Mouse (Mus musculus): Measurements from ENCODE around the gene Tanc2. TPM values are rescaled to one million over a fixed set of nuclear protein-coding genes. Genes with fewer than 3 reads are reported as not detected.

The Tanc2 gene
- polyA plus RNA-seq, 1 experiment = 1.6 TPM

GRCm38 (mm10) chr11:105944770-105945672, 355.2 kb downstream of the Tanc2 start:
- 29% methylated on average over 16 of the region's 16 CpGs for WGBS
- no peak for DNase-seq (ENCODE audit: low read depth, low spot score)

GRCm38 (mm10) chr11:105946694-105947154, 356.9 kb downstream of the Tanc2 start:
- no peak for DNase-seq (ENCODE audit: low read depth, low spot score)
- WGBS = 21% methylated on average over 11 of the region's 11 CpGs

DNA sequence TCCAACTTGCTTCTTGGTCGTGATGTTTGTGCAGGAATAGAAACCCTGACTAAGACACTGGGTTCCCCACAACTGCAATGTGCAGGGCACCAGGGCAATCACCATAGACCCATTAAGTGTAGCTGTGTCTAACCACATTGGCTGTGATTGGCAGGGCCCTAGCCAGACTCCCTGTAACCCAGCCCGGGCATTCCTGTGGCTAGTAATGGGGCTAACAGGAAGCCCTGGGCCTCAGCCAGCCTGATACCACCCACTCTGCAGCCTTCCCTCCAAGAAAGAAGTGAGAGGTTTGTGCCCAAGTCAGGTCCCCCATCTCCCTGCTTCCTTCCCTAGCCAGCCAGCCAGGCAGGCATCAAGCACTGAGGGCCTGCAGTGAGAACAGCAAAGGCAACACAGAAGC, 358.5 kb downstream of the Tanc2 start:
- WGBS = 52% methylated on average over 2 of the region's 2 CpGs
- no peak for DNase-seq (ENCODE audit: low read depth, low spot score)

GRCm38 (mm10) chr11:105950519-105950918, 360.7 kb downstream of the Tanc2 start:
- no peak for DNase-seq (ENCODE audit: low read depth, low spot score)
- 51% methylated on average over 4 of the region's 4 CpGs for WGBS

- WGBS = 74% methylated on average over 3 of the region's 3 CpGs
- DNase-seq (ENCODE audit: low read depth, low spot score) = no peak
Observed at GRCm38 (mm10) chr11:105951601-105952044, 361.8 kb downstream of the Tanc2 start.

- WGBS = 88% methylated on average over 9 of the region's 9 CpGs
- no peak for DNase-seq (ENCODE audit: low read depth, low spot score)
Observed at GRCm38 (mm10) chr11:105952111-105952510, 362.3 kb downstream of the Tanc2 start.

GRCm38 (mm10) chr11:105952911-105953386, 363.2 kb downstream of the Tanc2 start, which contains the start of gene Cyb561:
Cyb561 (minus strand) TSS chr11:105953336.
- DNase-seq (ENCODE audit: low read depth, low spot score) = no peak
- WGBS = 75% methylated on average over 12 of the region's 12 CpGs

GRCm38 (mm10) chr11:105953402-105953801, 363.6 kb downstream of the Tanc2 start:
- WGBS = 23% methylated on average over 6 of the region's 6 CpGs
- no peak for DNase-seq (ENCODE audit: low read depth, low spot score)

DNA sequence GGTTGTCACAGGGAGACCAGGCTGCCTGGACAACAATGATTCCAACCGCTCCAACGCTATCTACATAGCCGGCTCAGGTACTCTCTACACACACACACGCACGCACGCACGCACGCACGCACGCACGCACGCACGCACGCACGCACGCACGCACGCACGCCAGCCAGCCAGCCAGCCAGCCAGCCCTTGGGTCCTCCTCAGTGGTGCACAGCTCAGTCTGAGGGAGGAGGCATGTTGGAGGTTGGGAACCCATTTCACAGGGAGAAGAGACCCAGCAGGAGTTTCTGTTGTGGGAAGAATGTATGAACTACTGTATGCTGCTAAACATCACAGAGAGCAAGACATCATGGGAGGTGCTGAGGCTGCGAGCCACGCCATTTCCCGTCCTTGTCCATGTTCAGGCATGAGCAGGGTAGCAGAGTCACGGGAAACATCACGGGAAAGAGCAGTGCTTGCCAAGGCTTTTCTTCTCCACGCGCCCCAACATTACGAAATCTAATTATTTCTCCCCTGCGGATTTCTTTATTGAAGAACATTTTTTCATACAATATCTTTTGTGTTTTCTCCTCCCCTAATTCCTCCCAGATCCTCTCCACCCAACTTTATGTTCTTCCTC, 366.1 kb downstream of the Tanc2 start:
- WGBS = 87% methylated on average over 28 of the region's 28 CpGs

DNA sequence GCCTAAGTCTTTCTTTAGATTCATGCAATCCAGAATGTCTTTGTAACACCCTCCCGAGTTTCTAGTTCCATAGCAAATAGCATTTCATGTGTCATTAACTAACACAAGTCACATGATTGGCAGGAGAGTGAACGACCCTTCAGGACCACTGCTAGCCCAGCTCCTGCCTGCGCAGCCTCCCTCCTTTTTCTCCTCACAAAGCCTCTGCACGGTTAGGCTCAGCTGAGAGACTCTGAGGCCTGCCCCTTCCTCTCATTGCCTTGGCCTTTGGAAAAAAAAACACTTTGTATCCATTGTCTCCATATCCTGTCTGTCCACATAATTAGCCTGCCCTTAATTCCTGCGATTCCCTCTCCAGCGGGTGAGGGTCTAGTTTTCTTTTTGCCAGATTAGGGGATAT, 367.7 kb downstream of the Tanc2 start:
- DNase-seq (ENCODE audit: low read depth, low spot score) = no peak
- WGBS = 65% methylated on average over 6 of the region's 6 CpGs

More for the DNA sequence above, 366.1 kb downstream of the Tanc2 start:
- DNase-seq (ENCODE audit: low read depth, low spot score) = no peak

DNA sequence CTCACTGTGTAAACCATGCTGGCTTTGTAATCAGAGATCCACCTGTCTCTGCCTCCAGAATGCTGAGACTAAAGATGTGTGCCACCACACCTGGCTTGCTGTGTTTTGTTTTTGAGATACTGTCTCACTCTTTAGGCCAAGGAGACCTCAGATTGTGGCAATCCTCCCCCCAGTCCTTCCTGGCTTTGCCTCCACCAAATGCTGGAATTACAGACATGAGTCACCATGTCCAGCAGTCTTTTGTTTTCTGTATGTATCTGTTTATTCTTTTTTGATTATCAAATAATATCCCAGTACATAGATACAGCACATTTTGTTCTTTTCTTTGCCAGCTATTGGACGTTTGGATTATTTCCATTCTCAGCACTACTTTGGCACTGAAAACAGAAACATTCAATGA, 368.8 kb downstream of the Tanc2 start:
- 33% methylated on average over 1 of the region's 1 CpGs for WGBS

DNA sequence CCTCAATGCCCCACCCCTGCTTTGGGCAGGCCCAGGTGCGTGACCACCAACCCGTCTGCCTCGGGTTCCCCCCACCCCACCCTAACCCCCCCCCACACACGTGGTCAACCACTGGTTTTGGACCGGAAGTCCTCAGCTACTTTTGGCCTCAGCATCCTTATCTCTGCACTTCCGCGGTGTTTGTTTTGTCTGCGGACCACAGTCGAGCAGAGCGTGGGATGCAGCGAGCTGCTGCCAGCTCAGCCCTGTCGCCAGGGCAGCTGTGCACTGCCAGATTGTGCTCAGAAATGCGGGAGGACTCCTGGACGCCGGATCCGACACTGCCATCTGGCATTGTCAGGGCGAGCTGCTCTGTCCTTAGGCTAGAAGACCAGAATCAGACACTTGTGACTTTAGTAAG, 369.6 kb downstream of the Tanc2 start:
- 33% methylated on average over 17 of the region's 17 CpGs for WGBS
- DNase-seq (ENCODE audit: low read depth, low spot score) = no peak

More for the DNA sequence above, 368.8 kb downstream of the Tanc2 start:
- no peak for DNase-seq (ENCODE audit: low read depth, low spot score)

DNA sequence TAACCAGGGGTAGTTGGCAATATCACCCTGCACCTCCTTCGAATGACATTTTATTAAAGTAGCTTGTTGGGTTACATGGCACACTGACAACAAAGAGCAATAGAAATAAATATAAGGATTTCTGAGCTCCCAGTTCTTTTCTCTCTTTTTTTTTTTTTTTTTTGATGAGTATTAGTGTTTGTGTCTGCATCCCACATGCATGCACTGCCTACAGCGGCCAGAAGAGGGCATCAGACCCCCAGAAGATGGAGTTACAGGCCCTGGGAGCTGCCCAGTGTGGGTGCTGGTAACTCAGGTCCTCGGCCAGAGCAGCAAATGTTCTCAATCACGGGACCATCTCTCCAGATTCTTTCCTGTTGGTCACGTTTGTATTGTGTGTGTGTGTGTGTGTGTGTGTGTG, 374.9 kb downstream of the Tanc2 start:
- 64% methylated on average over 5 of the region's 5 CpGs for WGBS
- no peak for DNase-seq (ENCODE audit: low read depth, low spot score)

DNA sequence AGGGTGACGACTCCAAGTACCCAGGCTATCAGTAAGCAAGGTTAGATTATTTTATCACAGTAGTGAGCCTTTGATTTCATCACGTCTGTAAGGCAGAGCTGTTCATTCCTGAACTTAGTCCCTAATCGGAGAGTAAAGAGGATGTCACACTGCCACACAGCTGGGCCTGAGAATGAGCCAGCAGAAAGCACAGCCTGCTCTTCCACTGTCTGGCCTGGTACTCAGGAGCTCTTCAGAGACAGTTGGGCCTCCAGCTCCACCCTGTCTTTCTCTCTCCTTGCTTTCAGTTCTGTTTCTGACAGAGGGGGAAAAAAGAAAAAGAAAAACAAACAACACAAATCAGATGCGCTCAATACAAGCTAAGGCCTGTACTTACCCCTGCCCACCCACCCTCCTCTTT, 376.5 kb downstream of the Tanc2 start:
- WGBS = 77% methylated on average over 4 of the region's 4 CpGs
- DNase-seq (ENCODE audit: low read depth, low spot score) = no peak

DNA sequence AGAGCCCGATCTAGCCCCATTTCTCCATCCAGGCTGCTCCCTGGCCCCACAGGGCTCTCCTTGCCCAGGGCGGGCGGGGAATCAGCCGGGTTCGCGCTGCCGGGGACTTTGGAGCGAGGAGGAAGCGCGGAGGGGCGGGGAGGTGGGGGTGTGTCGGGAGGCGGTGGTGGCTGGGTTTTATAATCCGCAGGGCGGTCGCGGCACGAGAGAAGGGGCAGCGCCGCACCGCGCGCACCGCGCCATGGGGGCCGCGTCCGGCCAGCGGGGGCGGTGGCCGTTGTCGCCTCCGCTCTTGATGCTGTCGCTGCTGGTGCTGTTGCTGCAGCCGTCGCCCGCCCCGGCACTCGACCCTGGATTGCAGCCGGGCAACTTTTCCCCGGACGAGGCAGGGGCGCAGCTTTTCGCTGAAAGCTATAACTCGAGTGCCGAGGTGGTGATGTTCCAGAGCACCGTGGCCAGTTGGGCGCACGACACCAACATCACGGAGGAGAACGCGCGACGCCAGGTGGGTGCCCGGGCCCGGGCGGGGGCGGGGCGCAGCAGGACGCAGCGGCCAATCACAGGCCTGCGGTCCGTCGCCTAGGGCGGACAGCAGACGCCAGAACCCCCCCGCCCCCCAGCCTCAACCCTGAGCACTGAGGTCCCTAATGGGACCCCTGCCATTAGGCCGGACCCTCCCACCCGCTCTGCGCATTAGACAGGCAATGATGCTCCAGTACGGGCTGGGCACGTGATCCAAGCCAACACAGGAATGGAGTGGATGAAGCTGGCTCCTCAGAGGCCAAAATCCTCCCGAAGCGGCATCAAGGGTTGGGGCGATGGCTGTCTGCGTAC, 378.2 kb downstream of the Tanc2 start, which contains the start of gene Ace:
Ace (plus strand) TSS at position 205 of the 834 bp plus-strand sequence.
- no peak for DNase-seq (ENCODE audit: low read depth, low spot score)

GRCm38 (mm10) chr11:105968948-105969347, 379.2 kb downstream of the Tanc2 start:
- no peak for DNase-seq (ENCODE audit: low read depth, low spot score)
- 70% methylated on average over 10 of the region's 10 CpGs for WGBS

More for the DNA sequence above, 378.2 kb downstream of the Tanc2 start, which contains the start of gene Ace:
- WGBS = 2% methylated on average over 71 of the region's 76 CpGs

DNA sequence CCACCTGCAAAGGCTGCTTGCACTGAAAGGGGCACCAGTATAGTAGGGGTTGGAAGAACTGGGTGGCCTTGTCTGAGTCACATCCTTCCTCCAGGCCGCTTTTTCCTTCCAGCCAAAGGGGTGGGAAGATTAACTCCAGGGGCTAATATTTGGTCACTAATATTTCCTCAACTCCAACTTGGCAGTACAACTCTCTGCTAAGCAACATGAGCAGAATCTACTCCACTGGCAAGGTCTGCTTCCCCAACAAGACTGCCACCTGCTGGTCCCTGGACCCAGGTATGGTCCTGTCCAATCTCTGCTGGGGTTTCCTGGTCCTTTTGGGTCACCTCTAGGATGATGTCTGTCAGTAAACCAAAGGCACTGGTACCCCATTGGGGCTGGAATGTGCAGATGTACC, 379.7 kb downstream of the Tanc2 start:
- no peak for DNase-seq (ENCODE audit: low read depth, low spot score)
- WGBS = 50% methylated on average over 1 of the region's 1 CpGs

DNA sequence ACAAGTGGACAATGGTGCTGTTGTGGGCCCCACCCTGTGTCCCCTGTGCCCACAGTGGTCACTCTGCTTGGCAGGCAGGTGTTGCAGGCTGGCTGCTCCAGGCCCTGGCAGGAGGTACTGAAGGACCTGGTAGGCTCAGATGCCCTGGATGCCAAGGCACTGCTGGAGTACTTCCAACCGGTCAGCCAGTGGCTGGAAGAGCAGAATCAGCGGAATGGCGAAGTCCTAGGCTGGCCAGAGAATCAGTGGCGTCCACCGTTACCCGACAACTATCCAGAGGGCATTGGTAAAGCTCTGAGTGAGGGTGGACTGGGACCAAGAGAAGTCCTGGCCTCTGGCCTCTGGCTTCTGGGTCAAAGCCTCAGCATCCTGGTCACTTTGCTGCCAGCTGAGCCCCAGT, 384.8 kb downstream of the Tanc2 start:
- 91% methylated on average over 6 of the region's 6 CpGs for WGBS
- no peak for DNase-seq (ENCODE audit: low read depth, low spot score)

- DNase-seq (ENCODE audit: low read depth, low spot score) = no peak
- WGBS = 70% methylated on average over 3 of the region's 3 CpGs
Observed at GRCm38 (mm10) chr11:105975050-105975449, 385.3 kb downstream of the Tanc2 start.

DNA sequence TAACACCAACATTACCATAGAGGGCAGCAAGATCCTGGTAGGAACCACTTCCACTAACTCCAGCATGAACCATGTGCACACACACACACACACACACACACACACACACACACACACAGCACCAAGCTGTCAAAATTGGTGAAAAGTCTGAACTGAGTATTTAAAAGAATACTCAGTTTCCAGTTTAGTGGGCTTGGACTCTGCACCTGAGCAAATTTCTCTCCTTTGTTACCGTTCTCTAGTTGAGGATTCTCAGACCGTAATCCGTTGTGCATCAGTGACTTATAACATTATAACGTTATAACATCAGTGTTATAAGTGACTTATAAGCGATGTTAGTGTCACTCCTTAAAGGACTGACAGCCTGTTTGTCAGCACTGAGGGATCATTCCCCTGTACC, 385.9 kb downstream of the Tanc2 start:
- DNase-seq (ENCODE audit: low read depth, low spot score) = no peak
- 57% methylated on average over 5 of the region's 5 CpGs for WGBS

All from large intestine, adult 2 months (tissue).